Comparison of ENCODE assay signal across 8 mouse cellular contexts in the genomic region with DNA sequence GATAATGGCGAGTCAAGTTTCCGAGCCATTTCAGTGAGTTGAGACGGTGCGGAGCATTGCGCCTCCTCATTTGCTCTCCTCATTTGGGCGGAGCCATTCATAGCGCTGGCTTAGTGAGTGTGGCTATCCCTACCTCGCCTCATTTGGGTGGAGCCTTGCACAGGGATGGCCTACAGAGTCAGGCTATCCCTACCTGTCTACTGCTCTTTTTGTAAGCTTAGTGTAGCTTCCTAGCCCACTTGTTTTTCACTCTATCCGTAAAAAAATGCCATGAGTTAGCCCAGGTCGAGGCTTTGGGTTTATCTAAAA. TPM values are rescaled to one million over a fixed set of nuclear protein-coding genes. Genes with fewer than 3 reads are reported as not detected.
DNase-seq lines count a peak whose midpoint lies in the region; ATAC-seq lines count a peak whose summit lies in the region.
"Not testable (repeated sequence)": the region's sequence is repeated elsewhere in the genome, so short reads cannot be mapped to it uniquely, and the experiment has no call there.

TSS of gene Tmem254c (minus strand) at position 31 of the 309 bp plus-strand sequence.

- H3K4me1 ChIP-seq in ES-E14 (ENCODE audit: control insufficient read depth in 2 of 2, insufficient read depth in 2 of 2, low read length in 2 of 2, poor library complexity in 1 of 2); embryonic facial prominence, embryonic 11.5 days (ENCODE audit: control insufficient read depth, insufficient read depth, low read length); hindbrain, embryonic 11.5 days (replicated peaks; ENCODE audit: control insufficient read depth, insufficient read depth, low read length); limb, embryonic 12.5 days (replicated peaks); neural tube, embryonic 15.5 days: not testable (repeated sequence)

- H3K27me3 ChIP-seq in embryonic facial prominence, embryonic 11.5 days (ENCODE audit: control insufficient read depth, insufficient read depth, low read length); hindbrain, embryonic 11.5 days (ENCODE audit: control insufficient read depth, insufficient read depth, low read length); limb, embryonic 12.5 days; neural tube, embryonic 15.5 days (replicated peaks): not testable (repeated sequence)

- H3K4me3 ChIP-seq in ES-E14 (ENCODE audit: insufficient read depth in 1 of 2, low read depth in 1 of 2, low read length in 2 of 2, poor library complexity in 1 of 2, severe bottlenecking in 1 of 2); embryonic facial prominence, embryonic 11.5 days (ENCODE audit: low read depth, low read length); hindbrain, embryonic 11.5 days (ENCODE audit: low read depth, low read length); limb, embryonic 12.5 days (replicated peaks); neural tube, embryonic 15.5 days (replicated peaks): not testable (repeated sequence)

- H3K4me2 ChIP-seq in embryonic facial prominence, embryonic 11.5 days (ENCODE audit: low read depth, low read length); hindbrain, embryonic 11.5 days (replicated peaks; ENCODE audit: low read depth, low read length); limb, embryonic 12.5 days; neural tube, embryonic 15.5 days: not testable (repeated sequence)

- not testable (repeated sequence) for H3K27ac ChIP-seq in ES-E14 (ENCODE audit: insufficient read depth, low read depth, low read length, poor library complexity, severe bottlenecking); embryonic facial prominence, embryonic 11.5 days (replicated peaks; ENCODE audit: low read depth, low read length); hindbrain, embryonic 11.5 days (ENCODE audit: low read depth, low read length); limb, embryonic 12.5 days; neural tube, embryonic 15.5 days (replicated peaks)

- not testable (repeated sequence) for H3K9me3 ChIP-seq in ES-E14 (ENCODE audit: control insufficient read depth, insufficient read depth, low read depth, low read length); embryonic facial prominence, embryonic 11.5 days (replicated peaks; ENCODE audit: control insufficient read depth, low read length); hindbrain, embryonic 11.5 days (ENCODE audit: control insufficient read depth, low read length); limb, embryonic 12.5 days; neural tube, embryonic 15.5 days (replicated peaks)

- DNase-seq in ES-E14 (ENCODE audit: low read depth, low spot score); embryonic facial prominence, embryonic 11.5 days (ENCODE audit: low spot score); gastrocnemius, postnatal 14 days; hindbrain, embryonic 11.5 days (ENCODE audit: low spot score); layer of hippocampus, adult 18-20 months (ENCODE audit: low spot score in 2 of 2): not testable (repeated sequence)

- H3K9ac ChIP-seq in ES-E14 (ENCODE audit: insufficient read depth, low read depth, low read length, poor library complexity, severe bottlenecking); embryonic facial prominence, embryonic 11.5 days (replicated peaks; ENCODE audit: low read length); hindbrain, embryonic 11.5 days (ENCODE audit: low read depth, low read length); limb, embryonic 12.5 days (replicated peaks); neural tube, embryonic 15.5 days (replicated peaks): not testable (repeated sequence)

- intact Hi-C loops in gastrocnemius, postnatal 14 days (cut with DNase I; ENCODE audit: low total_unique reads) = not testable (repeated sequence)

- not testable (repeated sequence) for H3K36me3 ChIP-seq in ES-E14 (ENCODE audit: control insufficient read depth, insufficient read depth, low read length, poor library complexity, severe bottlenecking); embryonic facial prominence, embryonic 11.5 days (replicated peaks; ENCODE audit: control insufficient read depth, insufficient read depth, low read depth, low read length); hindbrain, embryonic 11.5 days (ENCODE audit: control insufficient read depth, insufficient read depth, low read length); limb, embryonic 12.5 days; neural tube, embryonic 15.5 days

- in situ Hi-C loops in ES-E14 (cut with MboI; ENCODE audit: low sequenced_read_pairs in 2 of 2, unreplicated experiment in 2 of 2) = not testable (repeated sequence)

- ATAC-seq in embryonic facial prominence, embryonic 11.5 days (replicated peaks; ENCODE audit: insufficient number of reproducible peaks, low FRiP score, low TSS enrichment, low read depth); limb, embryonic 12.5 days (ENCODE audit: insufficient number of reproducible peaks, insufficient read depth, low FRiP score, low TSS enrichment, low read depth): not testable (repeated sequence)
- peak; percentile 51; the same call in 1 of the 2 replicates for ATAC-seq in hindbrain, embryonic 11.5 days (ENCODE audit: low FRiP score)
- ATAC-seq in megakaryocyte, adult 5-6 weeks (ENCODE audit: poor library complexity, severe bottlenecking) = peak; percentile 83
- ATAC-seq in neural tube, embryonic 15.5 days (ENCODE audit: low FRiP score) = peak; percentile 89

- no CpG with 5 or more reads among the region's 10 CpGs for WGBS in embryonic facial prominence, embryonic 11.5 days
- no CpG with 5 or more reads among the region's 10 CpGs for WGBS in hindbrain, embryonic 11.5 days
- no CpG with 5 or more reads among the region's 10 CpGs for WGBS in limb, embryonic 12.5 days
- WGBS in neural tube, embryonic 15.5 days = no CpG with 5 or more reads among the region's 10 CpGs

RNA-seq across cellular contexts. Expression of gene Tmem254c, which starts in this region (rescaled TPM):
- 23.6 and 25.1 TPM in 2 replicates for total RNA-seq in ES-E14 (2012; rRNA removed)
- polyA plus RNA-seq in embryonic facial prominence, embryonic 11.5 days (2014; fragmentation: Nextera tagmentation; extraction: Ambion mirVana) = 21.5 and 23.7 TPM in 2 replicates
- total RNA-seq in gastrocnemius, postnatal 14 days (2021) = 10 to 100 TPM; 10.5 to 12.4 TPM
- polyA plus RNA-seq in hindbrain, embryonic 11.5 days (2014; fragmentation: Nextera tagmentation; extraction: Ambion mirVana) = 22.1 and 24.6 TPM in 2 replicates
- 10 to 100 TPM; 17.4 to 17.6 TPM for total RNA-seq in layer of hippocampus, adult 18-20 months (2021)
- polyA plus RNA-seq in limb, embryonic 12.5 days (2016; fragmentation: Nextera tagmentation; extraction: Ambion mirVana) = 21.7 and 22.1 TPM in 2 replicates
- 20.8 and 25.9 TPM in 2 replicates for total RNA-seq in megakaryocyte, adult 5-6 weeks (2015)
- total RNA-seq in megakaryocyte, adult 5-6 weeks (2017) = 15.2 and 24.2 TPM in 2 replicates
- polyA plus RNA-seq in neural tube, embryonic 15.5 days (2015; fragmentation: Nextera tagmentation; extraction: Ambion mirVana) = 26.7 and 28.3 TPM in 2 replicates
